Mouse (Mus musculus) lung, postnatal 0 days (tissue): ENCODE measurements at regions not wholly inside any gene's neighbourhood (a gene's known extent, or its start where the extent isn't known, plus 50 kb on each side); places are given as distances from the start of the nearest gene placed in this dataset.

ENCODE experiments used
- ATAC-seq: fragments of 200-750 bp; cut with Nextera tagmentation; 2 replicates; pipeline ENCODE4 v1.8.0; 2017; ENCODE audit warnings: moderate library complexity
- DNase-seq: peaks from one replicate; pipeline ENCODE4 v3.0.0-alpha.2; 2016; ENCODE audit warnings: low spot score
- H3K27ac ChIP-seq: fragments of 300-500 bp; sonication (generic); 2 replicates; pipeline ENCODE4 v1.5.1; 2014; ENCODE audit warnings: antibody characterized with exemption, mild to moderate bottlenecking, low read length, mixed read lengths
- H3K27me3 ChIP-seq: fragments of 300-500 bp; sonication (generic); replicated peaks from 2 replicates; pipeline ENCODE4 v1.6.1; 2014; ENCODE audit warnings: low read length, mixed read lengths; ENCODE audit not compliant: insufficient read depth
- H3K36me3 ChIP-seq: fragments of 300-500 bp; sonication (generic); 2 replicates; pipeline ENCODE4 v1.6.1; 2014; ENCODE audit warnings: low read length, mixed read lengths; ENCODE audit not compliant: insufficient read depth
- H3K4me1 ChIP-seq: fragments of 300-500 bp; sonication (generic); 2 replicates; pipeline ENCODE4 v1.6.1; 2014; ENCODE audit warnings: antibody characterized with exemption, low read depth, low read length, mixed read lengths; ENCODE audit not compliant: insufficient read depth
- H3K4me2 ChIP-seq: fragments of 300-500 bp; sonication (generic); replicated peaks from 2 replicates; pipeline ENCODE4 v1.6.1; 2014; ENCODE audit warnings: low read depth, mild to moderate bottlenecking, low read length, moderate library complexity, mixed read lengths
- H3K4me3 ChIP-seq: fragments of 300-500 bp; sonication (generic); 2 replicates; pipeline ENCODE4 v1.5.1; 2014; ENCODE audit warnings: low read depth, low read length
- H3K9ac ChIP-seq: fragments of 300-500 bp; sonication (generic); replicated peaks from 2 replicates; pipeline ENCODE4 v1.6.1; 2014; ENCODE audit warnings: low read depth, mild to moderate bottlenecking
- H3K9me3 ChIP-seq: fragments of 300-500 bp; sonication (generic); 2 replicates; pipeline ENCODE4 v1.6.1; 2016; ENCODE audit warnings: low read length, mixed read lengths
- CTCF ChIP-seq: IDR thresholded peaks from 2 replicates; pipeline ENCODE4 v1.5.1; 2016; ENCODE audit warnings: antibody characterized with exemption, mild to moderate bottlenecking
- EP300 ChIP-seq: IDR thresholded peaks from 2 replicates; pipeline ENCODE4 v1.6.1; 2016; ENCODE audit warnings: antibody characterized with exemption, mild to moderate bottlenecking, control low read depth
- WGBS: fragments of 180-500 bp; shearing (Covaris S2); extraction: QIAGEN DNeasy Blood & Tissue Kit; methylation state at CpG from one replicate; pipeline ENCODE4 v1.1.7; 2014; 5-methylcytosine and 5-hydroxymethylcytosine counted together

GRCm38 (mm10) chr7:137909456-137909855 lies 472.0 kb downstream of the Glrx3 start:
- 29% methylated on average over 3 of the region's 3 CpGs for WGBS
- no peak overlapping the region for H3K27ac ChIP-seq

GRCm38 (mm10) chr7:137913551-137914105 lies 476.2 kb downstream of the Glrx3 start:
- Histone ChIP-seq H3K27ac (no peak overlapping the region), H3K4me3 (no peak overlapping the region), H3K9ac (no peak overlapping the region), H3K4me1 (no peaks in the 10 kb centered on the region), H3K9me3 (no peaks in the 10 kb centered on the region), H3K27me3 (no peaks in the 10 kb centered on the region), H3K36me3 (no peaks in the 10 kb centered on the region), H3K4me2 (no peak overlapping the region)
- ATAC-seq (no peak), DNase-seq (no peak)
- no peak for TF ChIP-seq EP300
- no peak for TF ChIP-seq CTCF
- 62% methylated on average over 4 of the region's 4 CpGs for WGBS

More at GRCm38 (mm10) chr7:137909456-137909855, 472.0 kb downstream of the Glrx3 start:
- ATAC-seq (no peak), DNase-seq (no peak)
- Histone ChIP-seq H3K27me3 (no peaks in the 10 kb centered on the region), H3K9me3 (no peaks in the 10 kb centered on the region), H3K9ac (no peak overlapping the region), H3K4me3 (no peak overlapping the region), H3K36me3 (no peaks in the 10 kb centered on the region), H3K4me1 (no peaks in the 10 kb centered on the region), H3K4me2 (no peak overlapping the region)
- no peak for TF ChIP-seq EP300
- TF ChIP-seq CTCF, result no peak

DNA sequence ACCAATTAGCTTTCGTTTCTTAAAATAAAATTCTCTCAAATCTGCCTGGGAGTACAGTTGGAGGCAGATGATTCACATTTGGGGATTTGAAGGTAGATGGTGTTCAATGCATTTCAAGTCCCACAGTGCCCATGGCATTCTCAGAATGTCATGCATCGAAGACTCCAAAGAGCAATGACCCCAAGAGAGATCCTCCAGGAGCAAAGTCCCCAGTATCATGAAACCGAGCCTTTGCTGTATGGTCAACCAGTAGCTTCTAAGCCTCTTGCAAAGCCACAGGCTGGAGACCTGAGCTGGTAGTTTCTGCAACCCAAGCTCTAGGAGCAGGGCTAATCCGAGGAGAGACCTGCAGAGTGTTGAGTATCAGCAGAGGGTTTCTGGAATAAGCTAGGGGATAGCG lies 477.1 kb downstream of the Glrx3 start:
- no peaks in the 10 kb centered on the region for H3K4me1 ChIP-seq
- DNase-seq (no peak), ATAC-seq (no peak)
- H3K9me3 ChIP-seq, result no peaks in the 10 kb centered on the region
- H3K4me2 ChIP-seq, result no peak overlapping the region
- no peak overlapping the region for H3K4me3 ChIP-seq
- TF ChIP-seq CTCF, result no peak
- no peak for TF ChIP-seq EP300
- H3K27me3 ChIP-seq, result no peaks in the 10 kb centered on the region
- H3K36me3 ChIP-seq, result no peaks in the 10 kb centered on the region
- H3K9ac ChIP-seq, result no peak overlapping the region
- H3K27ac ChIP-seq, result no peak overlapping the region
- WGBS, result 83% methylated on average over 5 of the region's 5 CpGs

GRCm38 (mm10) chr7:137916351-137916750 lies 478.9 kb downstream of the Glrx3 start:
- TF ChIP-seq EP300 (no peak), CTCF (no peak)
- Histone ChIP-seq H3K9me3 (no peaks in the 10 kb centered on the region), H3K4me2 (no peak overlapping the region), H3K4me1 (no peaks in the 10 kb centered on the region), H3K4me3 (no peak overlapping the region), H3K36me3 (no peaks in the 10 kb centered on the region), H3K27ac (no peak overlapping the region), H3K9ac (no peak overlapping the region), H3K27me3 (no peaks in the 10 kb centered on the region)
- DNase-seq, result no peak
- WGBS, result 65% methylated on average over 1 of the region's 1 CpGs
- no peak for ATAC-seq

GRCm38 (mm10) chr7:137924464-137925167 lies 472.9 kb downstream of the Tcerg1l start:
- peak; percentile 25; the same call in 1 of the 2 replicates for ATAC-seq
- H3K4me2 ChIP-seq, result no peak overlapping the region

DNA sequence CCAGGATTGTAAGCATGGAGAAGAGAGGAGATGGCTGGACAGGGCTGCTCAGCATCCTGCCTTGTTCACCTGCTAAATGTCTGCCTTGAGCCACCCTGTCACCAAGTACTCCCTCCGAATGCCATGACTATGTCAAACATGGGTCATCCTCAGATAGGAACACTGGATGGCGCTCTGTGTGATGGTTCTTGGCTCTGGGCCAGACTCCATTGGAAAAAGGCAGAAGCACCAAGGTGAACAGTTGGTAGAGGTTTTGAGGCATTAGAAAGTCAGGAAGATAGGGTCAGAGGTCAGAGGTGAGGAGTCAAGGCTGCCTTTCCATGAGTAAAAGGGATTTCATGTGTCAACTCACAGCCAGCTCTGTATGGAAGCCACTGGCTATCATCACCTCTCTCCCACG lies 471.9 kb downstream of the Tcerg1l start:
- Histone ChIP-seq H3K36me3 (no peaks in the 10 kb centered on the region), H3K27me3 (no peaks in the 10 kb centered on the region), H3K4me3 (no peak overlapping the region), H3K9ac (no peak overlapping the region), H3K4me2 (no peak overlapping the region), H3K4me1 (no peaks in the 10 kb centered on the region), H3K9me3 (no peaks in the 10 kb centered on the region), H3K27ac (no peak overlapping the region)
- DNase-seq (no peak), ATAC-seq (no peak)
- no peak for TF ChIP-seq EP300
- no peak for TF ChIP-seq CTCF
- WGBS, result 64% methylated on average over 3 of the region's 3 CpGs

More at GRCm38 (mm10) chr7:137924464-137925167, 472.9 kb downstream of the Tcerg1l start:
- Histone ChIP-seq H3K36me3 (no peaks in the 10 kb centered on the region), H3K27ac (no peak overlapping the region), H3K9ac (no peak overlapping the region), H3K4me1 (no peaks in the 10 kb centered on the region), H3K27me3 (no peaks in the 10 kb centered on the region), H3K9me3 (no peaks in the 10 kb centered on the region), H3K4me3 (no peak overlapping the region)
- DNase-seq, result peak; percentile 21
- 31% methylated on average over 7 of the region's 7 CpGs for WGBS
- no peak for TF ChIP-seq CTCF
- TF ChIP-seq EP300, result no peak
